Mouse (Mus musculus) liver (tissue): Measurements from ENCODE around the gene Ptprz1.

Source experiments
- DNase-seq: peaks from one replicate; pipeline ENCODE4 v3.0.0-alpha.2; 2020; ENCODE audit warnings: mixed read lengths

Gene Ptprz1

GRCm38 (mm10) chr6:22874781-22875613 lies at the start of gene Ptprz1:
Ptprz1 (plus strand) TSS chr6:22875502.
- peak; percentile 39 for DNase-seq

GRCm38 (mm10) chr6:22833637-22834036 lies 41.7 kb upstream of the Ptprz1 start:
- no peak for DNase-seq

GRCm38 (mm10) chr6:22834100-22834970 lies 41.0 kb upstream of the Ptprz1 start:
- no peak for DNase-seq

GRCm38 (mm10) chr6:22875614-22876541 lies 576 bp downstream of the Ptprz1 start:
- no peak for DNase-seq

- DNase-seq = no peak
Observed at GRCm38 (mm10) chr6:22887978-22888377, 12.7 kb downstream of the Ptprz1 start.

- DNase-seq = no peak
Observed at GRCm38 (mm10) chr6:22889333-22889732, 14.0 kb downstream of the Ptprz1 start.

GRCm38 (mm10) chr6:22901983-22902382 lies 26.7 kb downstream of the Ptprz1 start:
- DNase-seq = no peak

GRCm38 (mm10) chr6:22908510-22909256 lies 33.4 kb downstream of the Ptprz1 start:
- no peak for DNase-seq

GRCm38 (mm10) chr6:22909257-22909907 lies 34.1 kb downstream of the Ptprz1 start:
- no peak for DNase-seq

GRCm38 (mm10) chr6:22909908-22910260 lies 34.6 kb downstream of the Ptprz1 start:
- DNase-seq = no peak

- DNase-seq = no peak
Observed at GRCm38 (mm10) chr6:22922880-22923279, 47.6 kb downstream of the Ptprz1 start.

- no peak for DNase-seq
Observed at GRCm38 (mm10) chr6:22932768-22933265, 57.5 kb downstream of the Ptprz1 start.

- DNase-seq = no peak
Observed at GRCm38 (mm10) chr6:22937126-22937525, 61.8 kb downstream of the Ptprz1 start.

- no peak for DNase-seq
Observed at GRCm38 (mm10) chr6:22937526-22937925, 62.2 kb downstream of the Ptprz1 start.

GRCm38 (mm10) chr6:22944191-22944590 lies 68.9 kb downstream of the Ptprz1 start:
- no peak for DNase-seq

GRCm38 (mm10) chr6:22963374-22963773 lies 88.1 kb downstream of the Ptprz1 start:
- DNase-seq = no peak

- no peak for DNase-seq
Observed at GRCm38 (mm10) chr6:22968073-22968472, 92.8 kb downstream of the Ptprz1 start.

- no peak for DNase-seq
Observed at GRCm38 (mm10) chr6:22983769-22984519, 108.6 kb downstream of the Ptprz1 start.

- DNase-seq = no peak
Observed at GRCm38 (mm10) chr6:22984520-22985154, 109.3 kb downstream of the Ptprz1 start.

- DNase-seq = no peak
Observed at GRCm38 (mm10) chr6:23003152-23003551, 127.8 kb downstream of the Ptprz1 start.
